In genomic region chr17:62592436-62593074, GRCm38 (mm10) we compare ENCODE assay signal across 24 mouse cellular contexts.
"Had no signal": no experiment of that assay in that cellular context is flagged by ENCODE, and none has a peak within 500 bp of the region (broad histone marks: within the 10 kb centered on the region; RNA-seq: fewer than 3 reads in every experiment).

No protein-coding gene starts in this region.

- H3K9ac ChIP-seq: heart, embryonic 12.5 days; hindbrain, embryonic 12.5 days; hindbrain, embryonic 14.5 days; intestine, embryonic 15.5 days; limb, embryonic 12.5 days had no signal

- ATAC-seq: hindbrain, embryonic 16.5 days; inflammation-experienced regulatory T-cells, adult 6 months; intestine, embryonic 15.5 days; intestine, postnatal 0 days had no signal

- H3K4me1 ChIP-seq: intestine, embryonic 15.5 days had no signal

- H3K4me3 ChIP-seq: heart, embryonic 10.5 days; heart, embryonic 12.5 days; hindbrain, embryonic 10.5 days; hindbrain, embryonic 12.5 days; intestine, embryonic 15.5 days; layer of hippocampus, adult 2 months; left cerebral cortex, adult 2 months; limb, embryonic 10.5 days; limb, embryonic 12.5 days had no signal

- H3K36me3 ChIP-seq: heart, embryonic 10.5 days; heart, embryonic 12.5 days; hindbrain, embryonic 10.5 days; hindbrain, embryonic 12.5 days; intestine, embryonic 15.5 days; limb, embryonic 10.5 days; limb, embryonic 12.5 days had no signal

- H3K27me3 ChIP-seq: heart, embryonic 12.5 days; hindbrain, embryonic 12.5 days; intestine, embryonic 15.5 days had no signal

- H3K4me2 ChIP-seq: heart, embryonic 12.5 days; hindbrain, embryonic 12.5 days; hindbrain, embryonic 14.5 days; intestine, embryonic 15.5 days; limb, embryonic 12.5 days had no signal

- H3K27ac ChIP-seq: heart, embryonic 10.5 days; hindbrain, embryonic 10.5 days; hindbrain, embryonic 12.5 days; hindbrain, embryonic 14.5 days; intestine, embryonic 15.5 days; layer of hippocampus, adult 2 months; left cerebral cortex, adult 2 months; limb, embryonic 10.5 days; limb, embryonic 12.5 days had no signal

- DNase-seq: gastrocnemius, postnatal 14 days; gastrocnemius, postnatal 36 days; heart, adult 18-20 months; heart, postnatal 10 days; heart, postnatal 4 days; kidney, adult 18-20 months; kidney, adult 8-10 months; kidney, postnatal 10 days; kidney, postnatal 25 days; kidney, postnatal 4 days; liver had no signal

- H3K9me3 ChIP-seq: heart, embryonic 10.5 days; intestine, embryonic 15.5 days had no signal
